Mouse (Mus musculus): ENCODE data around the gene Rrp7a. TPM values are rescaled to one million over a fixed set of nuclear protein-coding genes. Genes with fewer than 3 reads are reported as not detected.

Gene Rrp7a
- 49.1 and 97.8 TPM in 2 replicates for polyA plus RNA-seq (2012; ENCODE audit: low replicate concordance)

GRCm38 (mm10) chr15:83122566-83123145, at the start of gene Rrp7a:
Gene Rrp7a, minus strand, starts transcription at chr15:83122801.

GRCm38 (mm10) chr15:83149196-83150072, 26.8 kb upstream of the Rrp7a start, which contains the start of gene Poldip3:
Gene Poldip3, minus strand, starts transcription at chr15:83149384.

DNA sequence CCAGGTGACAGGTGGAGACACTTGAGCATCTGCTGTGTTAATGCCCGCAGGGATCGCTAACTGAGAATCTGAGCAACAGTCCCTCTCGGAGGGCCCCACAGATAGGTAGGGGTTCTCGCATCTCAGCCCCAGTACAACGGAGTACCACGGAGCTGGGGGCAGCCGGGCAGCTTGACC, 33.3 kb downstream of the Rrp7a start, which contains the start of gene Serhl:
TSS of gene Serhl (plus strand) at position 78 of the 177 bp plus-strand sequence.

Other genes starting within 250 kb of the Rrp7a start
- gene Tcf20, start 134.9 kb downstream of the Rrp7a start, polyA plus RNA-seq (2012; ENCODE audit: low replicate concordance): 28.1 and 42.2 TPM in 2 replicates
- 20.4 and 30.4 TPM in 2 replicates for gene Nfam1, start 89.5 kb downstream of the Rrp7a start, polyA plus RNA-seq (2012; ENCODE audit: low replicate concordance)
- gene Serhl, start 33.3 kb downstream of the Rrp7a start, polyA plus RNA-seq (2012; ENCODE audit: low replicate concordance): 4.6 and 9.9 TPM in 2 replicates
- gene Poldip3, start 26.6 kb upstream of the Rrp7a start, polyA plus RNA-seq (2012; ENCODE audit: low replicate concordance): 125 and 195 TPM in 2 replicates
- 88.9 and 104 TPM in 2 replicates for gene Cyb5r3, start 49.8 kb upstream of the Rrp7a start, polyA plus RNA-seq (2012; ENCODE audit: low replicate concordance)
- gene A4galt, start 129.0 kb upstream of the Rrp7a start, polyA plus RNA-seq (2012; ENCODE audit: low replicate concordance): 2.2 and 8.8 TPM in 2 replicates
- 4.6 and 10.4 TPM in 2 replicates for gene Arfgap3, start 227.4 kb upstream of the Rrp7a start, polyA plus RNA-seq (2012; ENCODE audit: low replicate concordance)